Mouse (Mus musculus) urinary bladder, postnatal 14 days (tissue): ENCODE measurements around the gene Stab1.

Experiments used
- DNase-seq: peaks from one replicate; pipeline ENCODE4 v3.0.0; 2021; ENCODE audit warnings: low spot score

Stab1 gene

DNA sequence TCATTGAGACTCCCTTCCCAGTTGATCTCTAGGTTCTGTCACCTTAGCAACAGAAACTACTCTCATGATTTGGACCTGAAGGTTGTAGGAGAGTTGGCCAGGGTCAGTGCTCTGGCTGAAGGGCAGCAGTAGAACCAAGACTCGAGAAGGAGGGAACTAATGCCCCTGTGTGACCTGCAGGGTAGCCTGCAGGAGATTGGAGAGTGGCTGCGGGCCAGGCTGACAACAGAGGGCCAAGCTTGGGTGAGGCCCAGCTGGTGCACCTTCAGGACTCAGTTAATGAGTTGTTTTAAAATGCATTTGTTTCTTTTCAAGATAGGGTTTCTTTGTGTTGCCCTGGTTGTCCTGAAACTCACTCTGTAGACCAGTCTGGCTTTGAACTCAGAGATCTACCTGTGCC, 3.4 kb downstream of the Stab1 start:
- DNase-seq, result no peak

DNA sequence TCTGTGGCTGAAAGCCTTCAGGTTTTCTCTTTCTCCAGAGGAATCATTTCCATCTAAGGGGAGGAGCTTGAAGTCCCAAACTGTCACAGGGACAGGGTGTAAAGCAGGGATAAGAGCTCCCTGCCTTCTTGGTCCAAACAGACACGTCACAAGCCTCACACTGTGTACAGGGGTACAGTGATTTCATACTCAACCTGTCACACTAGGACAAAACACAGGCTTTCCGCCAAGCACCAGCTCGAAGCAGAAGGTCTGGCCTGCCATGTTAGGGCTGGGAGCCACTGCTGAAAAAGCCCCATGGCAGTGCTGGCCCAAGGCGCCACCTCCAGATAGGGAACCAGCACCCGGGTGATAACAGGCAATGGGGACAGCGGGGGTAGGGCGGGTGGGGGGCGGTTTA, 4.4 kb downstream of the Stab1 start:
- no peak for DNase-seq

DNA sequence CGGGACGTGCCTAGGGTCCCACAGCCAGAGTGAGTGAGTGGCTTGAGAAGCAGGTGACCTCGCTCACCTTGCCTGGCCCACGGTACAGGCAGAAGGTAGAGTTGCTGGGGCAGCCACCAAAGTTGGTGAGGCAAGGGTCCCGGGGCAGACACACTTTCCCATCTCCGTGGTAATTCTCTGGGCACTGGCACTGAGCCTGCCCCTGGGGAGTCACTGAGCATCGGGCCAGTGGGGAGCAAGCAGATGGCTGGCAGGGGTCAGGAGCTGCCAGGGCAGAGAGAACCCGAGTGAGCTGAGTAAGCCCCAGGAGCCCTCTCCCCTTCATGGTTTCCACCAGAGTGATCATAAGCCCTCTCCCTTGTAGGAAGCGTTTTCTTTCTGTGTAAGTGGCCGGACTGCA, 6.8 kb downstream of the Stab1 start:
- DNase-seq, result no peak

GRCm38 (mm10) chr14:31161191-31161590, 7.2 kb downstream of the Stab1 start:
- DNase-seq, result no peak

- no peak for DNase-seq
Measured at GRCm38 (mm10) chr14:31160196-31161150, 8.0 kb downstream of the Stab1 start.

DNA sequence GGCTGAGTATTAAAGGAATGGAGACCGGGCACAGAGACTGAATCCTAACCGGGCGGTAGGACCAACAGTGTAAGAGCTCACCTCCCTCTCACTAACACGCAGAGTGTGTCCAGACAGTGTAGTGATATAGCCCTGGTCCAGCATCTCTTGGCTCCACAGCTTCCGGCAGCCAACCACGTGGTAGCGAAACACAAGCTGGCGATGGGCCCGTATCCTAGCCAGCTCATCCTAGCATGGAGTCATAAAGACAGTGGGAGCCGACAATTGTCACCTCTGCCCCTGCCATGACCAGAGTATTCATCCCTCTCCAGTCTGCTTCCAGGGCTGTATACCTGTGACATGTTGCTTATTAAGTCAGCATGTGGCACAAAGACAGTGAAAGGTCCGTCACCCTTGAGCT, 22.7 kb downstream of the Stab1 start:
- DNase-seq, result no peak

DNA sequence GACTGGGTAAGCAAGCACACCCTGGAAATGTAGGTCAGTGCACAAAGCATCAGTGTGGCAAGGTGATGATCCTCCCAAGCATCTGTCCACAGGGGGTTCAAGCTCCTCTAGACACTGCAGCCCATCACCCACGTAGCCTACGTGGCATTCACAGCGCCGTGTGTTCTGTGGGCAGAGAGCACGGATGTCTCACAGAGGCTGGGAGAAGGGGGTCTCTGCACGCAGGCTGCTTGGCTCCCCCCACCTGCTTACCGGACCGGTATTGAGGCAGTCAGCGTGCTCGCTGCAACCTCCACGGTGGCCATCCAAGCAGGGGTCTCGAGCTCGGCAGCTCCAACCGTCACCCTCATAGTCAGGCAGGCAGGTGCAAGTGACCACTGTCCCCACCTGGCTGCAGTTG, 27.4 kb downstream of the Stab1 start:
- no peak for DNase-seq

DNA sequence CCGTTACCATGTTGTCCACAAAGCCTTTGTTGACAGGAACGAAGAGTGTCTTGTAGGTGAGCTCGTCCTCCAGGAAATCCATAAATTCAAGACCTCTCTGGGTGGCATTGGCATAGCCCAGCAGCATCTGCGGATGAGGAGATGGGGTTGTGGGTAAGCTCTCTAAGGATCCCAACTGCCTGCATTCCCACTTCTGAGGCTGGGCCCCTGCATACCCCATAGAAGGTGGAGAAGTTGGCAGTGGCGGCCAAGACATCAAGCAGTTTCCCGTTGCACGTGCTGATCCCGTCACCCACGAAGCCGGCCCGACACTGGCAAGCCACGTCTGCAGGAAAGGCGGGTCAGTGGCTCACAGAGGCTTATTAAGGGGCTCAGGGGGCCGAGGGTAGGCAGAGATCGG, 28.3 kb downstream of the Stab1 start:
- DNase-seq, result no peak

- no peak for DNase-seq
Measured at GRCm38 (mm10) chr14:31139666-31140065, 28.8 kb downstream of the Stab1 start.

GRCm38 (mm10) chr14:31138897-31139429, 29.5 kb downstream of the Stab1 start:
- no peak for DNase-seq

- DNase-seq, result no peak
Measured at GRCm38 (mm10) chr14:31138219-31138896, 30.1 kb downstream of the Stab1 start.

DNA sequence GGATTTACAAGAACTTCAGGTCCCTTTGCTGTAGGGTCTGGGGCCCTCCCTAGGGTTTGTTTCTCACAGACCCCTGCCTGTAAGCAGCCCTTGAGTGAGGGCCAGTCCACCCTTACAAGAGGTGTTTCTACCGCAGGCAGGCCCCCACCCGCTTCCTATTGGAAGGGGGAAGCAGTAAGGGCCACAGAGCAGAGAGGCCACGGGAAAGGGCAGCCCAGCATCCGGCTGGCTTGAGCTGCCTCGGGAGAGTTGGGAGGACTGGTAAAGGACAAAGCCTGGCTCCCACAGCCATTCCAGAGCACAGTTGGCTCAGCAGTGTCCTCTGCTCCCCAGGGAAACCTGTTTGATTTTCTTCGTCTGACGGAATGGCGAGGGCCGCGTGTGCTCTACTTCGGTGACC, 30.6 kb downstream of the Stab1 start:
- no peak for DNase-seq

- no peak for DNase-seq
Measured at GRCm38 (mm10) chr14:31137281-31137595, 31.2 kb downstream of the Stab1 start.

DNA sequence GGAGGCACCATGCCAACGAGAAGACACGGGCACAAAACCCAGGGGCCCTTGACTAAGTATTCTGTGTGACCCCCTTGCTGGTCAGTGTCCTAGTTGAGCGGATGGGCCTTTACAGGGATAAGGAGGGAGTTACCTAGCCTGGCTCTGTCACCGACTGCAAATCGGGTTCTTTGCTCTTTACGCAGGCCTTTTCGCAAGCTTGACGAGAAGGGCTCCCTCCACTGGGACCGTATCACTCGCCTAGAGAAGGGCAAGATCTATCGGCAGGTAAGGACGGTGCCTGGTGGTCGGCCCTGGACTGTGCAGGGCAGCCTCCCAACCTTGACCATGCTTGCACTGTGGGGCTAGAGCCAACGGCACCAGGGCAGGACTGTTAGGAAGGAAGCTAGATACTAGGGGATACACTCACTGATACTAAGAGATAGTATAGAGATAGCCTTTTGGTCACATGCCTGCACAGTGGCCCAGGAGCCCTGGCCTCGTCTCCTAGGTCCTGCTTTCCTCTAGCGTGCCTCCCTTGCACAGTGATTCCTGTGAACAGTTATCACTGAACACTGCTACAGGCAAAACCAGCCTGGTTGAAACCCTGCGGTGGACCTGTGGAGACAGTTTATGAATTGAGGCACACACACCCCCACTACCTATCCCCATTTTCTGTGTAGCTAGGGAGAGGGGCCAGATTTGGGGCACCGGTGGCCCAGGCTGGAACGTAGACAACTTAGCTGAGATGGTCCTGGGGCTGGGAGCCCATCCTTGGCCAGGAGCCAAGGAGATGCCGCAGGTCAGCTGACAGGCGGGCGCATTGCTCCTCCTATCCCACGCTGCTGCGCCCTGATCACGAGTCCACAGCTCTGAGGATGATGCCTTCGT, 31.8 kb downstream of the Stab1 start:
- no peak for DNase-seq

GRCm38 (mm10) chr14:31135495-31136410, 32.7 kb downstream of the Stab1 start:
- DNase-seq, result no peak

DNA sequence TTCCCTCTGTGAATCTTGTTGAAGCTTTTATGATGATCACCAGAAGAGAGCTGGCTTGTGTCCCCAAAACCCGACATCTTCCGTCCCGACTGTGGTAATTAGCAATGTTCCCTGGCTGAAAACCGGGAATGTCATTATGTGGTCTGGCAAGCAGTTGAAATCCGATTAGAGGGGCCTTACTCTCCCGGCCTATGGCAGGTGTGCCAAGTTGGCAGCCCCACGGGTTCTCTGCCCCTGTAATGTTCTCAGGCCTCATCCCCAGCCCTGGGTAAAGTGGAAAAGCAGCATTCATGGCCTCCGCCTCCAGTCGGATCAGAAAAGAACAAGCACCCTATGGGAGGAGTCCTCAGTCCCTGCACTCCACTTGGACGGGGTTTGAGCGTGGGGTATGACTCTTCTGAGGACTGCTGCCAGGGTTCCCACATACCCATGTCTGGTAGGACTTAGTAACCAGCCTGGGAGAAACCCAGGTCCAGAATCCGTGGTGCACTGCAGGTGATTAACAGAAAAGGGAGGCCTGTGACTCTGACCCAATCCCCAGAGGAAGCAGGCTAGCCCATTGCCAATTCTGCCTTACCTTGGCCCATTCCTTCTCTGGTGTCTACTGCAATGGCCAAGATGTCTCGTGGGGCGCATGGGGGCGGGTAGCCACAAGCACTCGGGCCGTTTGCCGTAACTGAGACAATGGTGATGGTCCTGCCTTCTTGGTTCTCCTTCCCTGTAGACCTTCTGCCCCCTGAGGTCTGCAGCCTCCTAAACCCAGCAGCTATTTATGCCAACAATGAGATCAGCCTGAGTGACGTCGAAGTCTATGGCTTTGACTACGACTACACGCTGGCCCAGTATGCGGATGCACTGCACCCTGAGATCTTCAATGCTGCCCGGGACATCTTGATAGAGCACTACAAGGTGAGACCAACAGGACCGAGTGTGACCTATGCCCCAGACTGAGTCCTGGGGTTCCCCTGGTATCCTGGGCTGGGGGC, 34.1 kb downstream of the Stab1 start:
- no peak for DNase-seq

DNA sequence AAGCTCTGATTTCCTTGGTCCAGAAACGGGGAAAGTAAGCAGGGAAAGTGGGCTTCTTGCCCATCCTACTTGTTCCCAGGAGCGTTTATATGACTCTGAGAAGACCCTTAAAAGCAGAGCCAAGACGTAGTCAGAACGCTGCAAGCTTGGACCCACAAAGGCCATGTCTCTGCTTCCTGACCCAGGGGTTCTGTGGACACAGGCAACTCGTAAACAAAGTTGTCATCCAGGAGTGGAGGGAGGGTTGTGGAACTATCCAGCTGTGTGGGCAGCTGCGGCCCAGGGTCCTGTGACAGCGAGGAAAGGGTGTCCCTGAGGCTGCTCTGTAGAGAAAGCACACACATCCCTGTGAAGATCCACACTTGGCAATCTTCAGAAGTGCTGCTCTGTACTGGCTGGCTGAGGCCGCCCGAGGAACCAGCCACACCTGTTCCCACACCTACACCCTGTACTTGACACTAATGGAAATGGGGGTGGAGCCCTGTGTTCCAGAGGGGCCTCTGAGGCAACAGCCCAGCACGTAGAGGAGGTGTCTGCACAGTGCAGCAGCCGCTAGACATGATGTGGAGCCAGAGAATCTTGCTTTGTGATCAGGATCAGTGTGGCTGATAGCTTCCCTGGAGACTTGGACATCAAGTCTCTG, 35.3 kb downstream of the Stab1 start:
- no peak for DNase-seq

- DNase-seq, result no peak
Measured at GRCm38 (mm10) chr14:31132491-31132975, 35.9 kb downstream of the Stab1 start.

DNA sequence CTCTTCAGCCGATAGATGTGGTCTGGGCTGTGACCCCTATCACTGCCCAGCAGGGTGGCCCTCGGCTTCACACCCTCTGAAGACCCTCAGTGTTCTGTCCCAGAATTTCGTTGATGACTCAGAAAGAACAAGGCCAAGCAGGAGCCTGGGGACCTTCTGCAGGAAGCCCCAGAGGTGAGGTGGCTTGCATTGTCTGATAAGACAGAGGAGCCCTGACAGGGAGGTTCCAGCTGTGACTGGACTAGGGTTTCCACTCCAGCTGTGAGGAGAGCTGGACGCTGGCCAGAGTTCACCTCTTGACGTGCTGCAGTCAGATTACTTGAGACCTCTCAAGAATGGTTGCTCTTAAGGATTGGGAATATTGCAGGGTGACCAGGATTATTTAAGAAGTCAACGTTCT, 36.4 kb downstream of the Stab1 start:
- no peak for DNase-seq
